In genomic region chr8:80313883-80314635, GRCm38 (mm10) we compare ENCODE assay signal across 8 mouse cellular contexts.
A peak's percentile ranks its signal among the peaks of the same experiment; 100 is the strongest.
DNase-seq lines count a peak whose midpoint lies in the region; ATAC-seq lines count a peak whose summit lies in the region.

No protein-coding gene starts in this region.

- no peak for DNase-seq in heart, adult 11 months
- DNase-seq in brain, adult 2 months (ENCODE audit: low read depth, low spot score): peak; percentile 11
- DNase-seq in layer of hippocampus, postnatal 25 days (ENCODE audit: extremely low spot score in 1 of 2, low spot score in 1 of 2): no peak
- no peak for DNase-seq in heart, adult 9 months (ENCODE audit: low spot score in 2 of 2)
- no peak for DNase-seq in right cerebral cortex, postnatal 36 days (ENCODE audit: low spot score in 2 of 2)

- 21% methylated on average over 12 of the region's 12 CpGs for WGBS in heart, embryonic 13.5 days
- 18% methylated on average over 12 of the region's 12 CpGs for WGBS in intestine, embryonic 15.5 days

- no peak overlapping the region for H3K4me3 ChIP-seq in heart, embryonic 13.5 days
- H3K4me3 ChIP-seq in intestine, embryonic 15.5 days (replicated peaks): no peak overlapping the region

- no peaks in the 10 kb centered on the region; the same call in 1 of the 2 replicates for H3K27me3 ChIP-seq in heart, embryonic 13.5 days (replicated peaks)
- H3K27me3 ChIP-seq in intestine, embryonic 15.5 days (replicated peaks): no peaks in the 10 kb centered on the region

- H3K4me1 ChIP-seq in heart, embryonic 13.5 days: peaks cover 25% of the 10 kb centered on the region
- H3K4me1 ChIP-seq in intestine, embryonic 15.5 days (replicated peaks): peaks cover 8% of the 10 kb centered on the region; the same call in 1 of the 2 replicates

- H3K9me3 ChIP-seq in heart, embryonic 13.5 days: no peaks in the 10 kb centered on the region
- no peaks in the 10 kb centered on the region for H3K9me3 ChIP-seq in intestine, embryonic 15.5 days

- no peak for ATAC-seq in heart, embryonic 13.5 days (ENCODE audit: extremely low read depth, insufficient number of reproducible peaks, low FRiP score, low TSS enrichment)
- peak; percentile 37; the same call in 1 of the 2 replicates for ATAC-seq in intestine, embryonic 15.5 days
- ATAC-seq in megakaryocyte-erythroid progenitor cell, adult 5-6 weeks (replicated peaks; ENCODE audit: low FRiP score, low TSS enrichment, poor library complexity, severe bottlenecking): peak; percentile 67

- 0 out of 2 replicates have a peak overlapping the region, but pooled peaks have one; percentile 8 for H3K4me2 ChIP-seq in heart, embryonic 13.5 days
- no peak overlapping the region for H3K4me2 ChIP-seq in intestine, embryonic 15.5 days (replicated peaks)

- no peaks in the 10 kb centered on the region for H3K36me3 ChIP-seq in heart, embryonic 13.5 days
- no peaks in the 10 kb centered on the region for H3K36me3 ChIP-seq in intestine, embryonic 15.5 days

- no peak overlapping the region for H3K9ac ChIP-seq in heart, embryonic 13.5 days
- no peak overlapping the region for H3K9ac ChIP-seq in intestine, embryonic 15.5 days

- no peak overlapping the region for H3K27ac ChIP-seq in heart, embryonic 13.5 days (replicated peaks)
- H3K27ac ChIP-seq in intestine, embryonic 15.5 days: peak overlapping the region; percentile 9; the same call in 1 of the 2 replicates
